Mouse (Mus musculus): Measurements from ENCODE around the gene Zfp759. TPM values are rescaled to one million over a fixed set of nuclear protein-coding genes. Genes with fewer than 3 reads are reported as not detected.

The Zfp759 gene
- polyA plus RNA-seq, 1 experiment from 2014 or later, result 4.9 TPM

- no peak for ATAC-seq
- H3K27ac ChIP-seq (ENCODE audit: low read length), result no peak overlapping the region
Measured at GRCm38 (mm10) chr13:67173723-67174055, 52.2 kb downstream of the Zfp759 start.

More at GRCm38 (mm10) chr13:67173723-67174055, 52.2 kb downstream of the Zfp759 start:
- 0 out of 2 replicates have a peak, but pooled peaks cover 4% of the 10 kb centered on the region for H3K4me1 ChIP-seq (ENCODE audit: control insufficient read depth, insufficient read depth, low read length)
- peak overlapping the region; percentile 77 for H3K9ac ChIP-seq (ENCODE audit: low read depth, low read length)
- WGBS, result 27% methylated on average over 5 of the region's 5 CpGs
- no peaks in the 10 kb centered on the region for H3K9me3 ChIP-seq (replicated peaks; ENCODE audit: control insufficient read depth, low read length, poor library complexity, severe bottlenecking)
- no peaks in the 10 kb centered on the region for H3K27me3 ChIP-seq (ENCODE audit: control insufficient read depth, insufficient read depth, low read depth, low read length)
- H3K4me3 ChIP-seq (ENCODE audit: low read depth, low read length), result peak overlapping the region; percentile 69
- peaks cover 8% of the 10 kb centered on the region; the same call in 1 of the 2 replicates for H3K36me3 ChIP-seq (ENCODE audit: control insufficient read depth, insufficient read depth, low read length)
- peak overlapping the region; percentile 69 for H3K4me2 ChIP-seq (ENCODE audit: low read length)

Other genes starting within 250 kb of the Zfp759 start
- gene Gm10767, start 216.7 kb upstream of the Zfp759 start, polyA plus RNA-seq (2015; fragmentation: Nextera tagmentation; extraction: Ambion mirVana), result 4.1 TPM in 2 replicates
- 7.8 and 7.9 TPM in 2 replicates for gene Zfp712, start 60.5 kb upstream of the Zfp759 start, polyA plus RNA-seq (2015; fragmentation: Nextera tagmentation; extraction: Ambion mirVana)
- gene Zfp708, start 23.7 kb upstream of the Zfp759 start, polyA plus RNA-seq (2015; fragmentation: Nextera tagmentation; extraction: Ambion mirVana), result 9.9 and 10.8 TPM in 2 replicates
- gene Gm28557, start 13.1 kb upstream of the Zfp759 start, polyA plus RNA-seq (2015; fragmentation: Nextera tagmentation; extraction: Ambion mirVana), result 0.95 and 1.5 TPM in 2 replicates
- gene Rslcan18, start 5.4 kb upstream of the Zfp759 start, polyA plus RNA-seq (2015; fragmentation: Nextera tagmentation; extraction: Ambion mirVana), result not detected in 2 replicates
- gene Rsl1, start 51.5 kb downstream of the Zfp759 start, polyA plus RNA-seq (2015; fragmentation: Nextera tagmentation; extraction: Ambion mirVana), result 7.7 and 8.2 TPM in 2 replicates
- gene Zfp455, start 72.8 kb downstream of the Zfp759 start, polyA plus RNA-seq (2015; fragmentation: Nextera tagmentation; extraction: Ambion mirVana), result 2.3 and 2.9 TPM in 2 replicates
- gene Zfp458, start 156.8 kb downstream of the Zfp759 start, polyA plus RNA-seq (2015; fragmentation: Nextera tagmentation; extraction: Ambion mirVana), result 5.8 and 6.9 TPM in 2 replicates
- 0.97 and 1.2 TPM in 2 replicates for gene Zfp457, start 184.8 kb downstream of the Zfp759 start, polyA plus RNA-seq (2015; fragmentation: Nextera tagmentation; extraction: Ambion mirVana)
- gene Zfp595, start 210.9 kb downstream of the Zfp759 start, polyA plus RNA-seq (2015; fragmentation: Nextera tagmentation; extraction: Ambion mirVana), result 1.6 and 1.9 TPM in 2 replicates
- gene Gm28044, start 238.9 kb downstream of the Zfp759 start, polyA plus RNA-seq (2015; fragmentation: Nextera tagmentation; extraction: Ambion mirVana), result not detected in 2 replicates
- gene Zfp953, start 238.9 kb downstream of the Zfp759 start, polyA plus RNA-seq (2015; fragmentation: Nextera tagmentation; extraction: Ambion mirVana), result 0.57 and 0.65 TPM in 2 replicates